Mouse (Mus musculus) CH12F3 (cell line): Measurements from ENCODE around the gene Rbm5.

Experiments used
- in situ Hi-C: fragments of 300-500 bp; cut with MboI; formaldehyde crosslinking; loops from 2 replicates; pipeline ENCODE4 v1.14.3; 2020; ENCODE audit warnings: low sequenced_read_pairs

Gene Rbm5

DNA sequence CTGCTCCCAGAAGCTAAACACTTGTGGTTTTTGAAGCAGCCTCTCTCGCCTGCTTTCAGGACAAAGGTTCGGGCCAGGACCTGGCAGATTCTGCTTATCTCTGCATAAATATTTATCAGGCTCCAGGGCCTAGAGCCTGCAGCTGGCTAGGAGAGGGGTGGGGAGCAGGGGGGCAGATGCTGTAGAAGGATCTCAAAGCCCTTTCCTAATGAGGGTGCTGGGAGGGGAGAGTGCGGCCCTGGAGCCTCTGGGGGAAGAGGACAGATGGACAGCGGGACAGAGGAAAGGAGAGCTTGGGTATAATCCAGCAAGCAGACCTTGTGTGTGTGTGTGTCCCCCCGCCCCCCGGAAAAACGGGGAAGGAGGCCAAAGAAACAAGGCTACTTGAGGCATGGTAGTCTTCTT lies 36.2 kb downstream of the Rbm5 start:
- in situ Hi-C loops, result no loop called here

DNA sequence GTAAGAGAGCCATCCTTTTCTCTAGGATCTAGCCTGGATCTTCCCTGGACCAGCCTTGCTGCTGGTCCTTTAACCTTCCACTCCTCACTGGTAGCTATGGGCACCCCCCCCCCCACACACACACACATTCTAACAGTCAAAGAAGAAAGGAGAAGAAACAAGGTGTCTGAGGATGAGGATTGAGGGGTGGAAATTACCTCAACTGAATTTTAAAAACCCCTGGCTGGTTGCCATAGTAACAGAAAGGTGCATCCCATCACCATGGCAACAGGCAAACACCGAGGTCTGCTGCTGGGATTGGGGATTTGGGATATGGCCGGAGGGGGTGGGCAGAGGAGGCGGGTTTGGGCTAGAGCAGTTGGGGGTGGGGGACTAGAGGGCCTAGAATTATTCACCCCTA lies 41.1 kb downstream of the Rbm5 start:
- in situ Hi-C loops, result no loop called here

DNA sequence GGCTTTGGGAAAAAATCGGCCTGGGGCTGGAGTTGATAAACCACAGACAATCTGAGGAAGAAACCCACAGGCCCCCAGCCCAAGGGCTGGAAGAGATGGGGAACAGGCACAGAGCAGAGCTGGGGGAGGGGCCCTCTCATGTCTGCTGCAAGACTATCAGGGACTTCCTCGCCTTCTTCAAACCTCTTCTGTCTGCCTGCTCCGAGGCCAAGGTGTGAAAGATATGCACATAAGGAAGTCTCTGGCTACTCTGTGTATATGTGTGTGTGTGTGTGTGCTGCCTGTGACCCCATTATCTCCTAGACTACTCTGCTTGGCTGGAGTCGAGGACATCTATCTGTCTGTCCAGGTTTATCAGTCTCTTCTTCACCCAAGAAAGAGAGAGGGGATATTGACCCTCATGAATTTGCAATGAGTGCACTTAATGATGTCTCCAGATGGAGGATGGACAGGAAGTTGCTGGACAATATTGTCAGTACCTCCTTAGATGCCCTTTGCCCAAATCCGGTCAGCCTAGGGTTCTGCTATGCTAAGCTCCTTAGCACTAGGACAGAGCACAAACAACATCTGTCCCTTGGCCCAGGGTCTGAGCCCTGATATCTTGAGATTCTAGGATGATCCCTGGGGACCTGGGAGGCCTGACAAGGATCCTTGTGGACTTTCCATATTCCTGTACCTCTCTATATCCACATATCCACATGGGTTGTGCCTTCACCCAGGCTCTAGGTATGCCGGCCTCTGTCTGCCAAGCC lies 41.7 kb downstream of the Rbm5 start:
- in situ Hi-C loops, result no loop called here

DNA sequence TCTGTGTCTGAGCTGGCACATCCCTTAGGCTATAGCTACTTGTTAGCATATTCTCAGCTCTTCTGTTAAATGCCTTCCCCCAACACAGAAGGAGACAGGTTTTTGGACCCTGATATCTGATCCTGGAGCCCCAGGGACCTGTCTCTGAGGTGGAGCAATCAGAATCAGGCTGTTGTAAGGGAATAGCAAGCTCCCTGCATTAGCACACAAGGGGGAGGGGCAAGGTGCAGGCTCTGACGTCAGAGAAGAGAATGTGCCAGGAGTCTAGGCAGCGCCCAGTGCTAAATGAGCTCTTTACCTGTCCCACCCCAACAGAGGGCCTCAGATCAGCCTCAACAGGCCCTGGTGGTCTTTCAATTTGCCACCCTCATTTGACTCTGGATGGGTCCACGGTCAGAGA lies 43.8 kb downstream of the Rbm5 start:
- in situ Hi-C loops, result no loop called here

DNA sequence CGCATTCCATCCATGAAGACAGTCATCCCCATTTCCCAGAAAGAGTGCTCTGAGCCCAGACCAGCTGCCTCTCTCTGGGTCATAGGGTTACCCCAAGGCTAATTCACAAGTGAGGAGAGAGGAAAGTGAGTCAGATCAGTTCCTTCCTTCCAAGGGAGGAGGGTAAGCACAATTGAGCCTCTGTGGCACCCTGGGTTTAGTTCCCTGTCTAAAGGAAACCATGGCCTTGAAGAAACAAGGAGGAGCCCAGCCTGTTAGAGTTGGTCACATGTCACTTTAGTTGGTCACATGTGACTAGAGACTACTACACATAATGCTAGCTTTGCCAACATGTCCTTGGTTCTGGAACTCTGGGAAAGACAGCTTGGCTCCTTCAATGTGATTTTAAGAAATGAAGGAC lies 46.0 kb downstream of the Rbm5 start:
- in situ Hi-C loops, result no loop called here

DNA sequence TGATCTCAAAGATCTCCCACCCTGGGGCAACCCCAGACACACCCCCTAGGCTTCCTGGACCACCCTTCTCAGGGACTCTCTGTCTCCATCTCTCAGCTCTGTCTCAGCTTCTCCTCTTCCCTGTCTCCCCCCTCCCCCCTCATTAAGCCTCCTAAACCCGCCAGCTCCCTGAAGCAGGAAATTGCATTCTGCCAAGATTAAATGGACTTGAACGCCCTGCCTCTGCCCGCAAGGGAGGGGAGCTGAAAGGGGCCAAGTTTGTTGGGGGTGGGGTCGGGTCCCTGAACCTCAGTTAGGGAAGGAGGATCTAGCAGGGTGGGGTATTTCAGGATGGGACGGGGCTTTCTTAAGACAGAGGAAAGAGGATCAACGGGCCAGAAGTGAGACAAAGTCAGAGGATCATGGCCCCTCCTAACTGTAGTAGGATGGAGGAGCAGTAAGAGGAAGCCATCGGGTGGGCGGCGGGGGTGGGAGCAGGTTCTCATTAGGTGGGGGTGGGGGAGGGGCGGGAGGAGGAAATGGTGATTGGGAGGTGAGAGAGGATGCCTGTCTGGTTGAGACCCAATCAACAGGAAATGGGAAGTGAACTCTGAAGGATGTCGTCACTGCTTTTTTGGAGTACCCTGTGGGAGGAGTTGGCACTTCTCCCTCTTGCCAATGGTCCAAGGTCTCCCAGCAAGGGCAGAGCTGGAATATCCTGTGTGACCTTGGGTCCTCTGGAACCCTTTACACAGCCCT lies 46.8 kb downstream of the Rbm5 start:
- in situ Hi-C loops, result no loop called here

DNA sequence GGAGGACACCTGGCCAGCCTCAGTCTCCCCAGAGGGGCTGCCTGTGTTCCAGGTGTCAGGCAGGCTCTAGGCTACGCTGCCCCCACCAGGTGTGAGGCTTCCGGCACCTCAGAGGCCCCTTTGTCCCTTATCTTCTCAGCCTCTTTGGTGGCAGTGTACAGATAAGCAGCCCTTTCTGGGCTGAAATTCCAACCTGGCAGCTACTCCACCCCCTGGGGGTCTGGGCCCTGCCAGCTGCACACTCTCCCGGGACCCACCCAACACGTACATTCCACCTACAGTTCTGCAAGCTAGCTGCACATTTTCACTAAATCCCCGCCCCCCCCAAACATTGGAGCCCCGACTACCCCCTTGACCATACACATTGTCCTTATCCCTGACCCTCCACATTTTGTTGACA lies 47.5 kb downstream of the Rbm5 start:
- in situ Hi-C loops, result no loop called here

DNA sequence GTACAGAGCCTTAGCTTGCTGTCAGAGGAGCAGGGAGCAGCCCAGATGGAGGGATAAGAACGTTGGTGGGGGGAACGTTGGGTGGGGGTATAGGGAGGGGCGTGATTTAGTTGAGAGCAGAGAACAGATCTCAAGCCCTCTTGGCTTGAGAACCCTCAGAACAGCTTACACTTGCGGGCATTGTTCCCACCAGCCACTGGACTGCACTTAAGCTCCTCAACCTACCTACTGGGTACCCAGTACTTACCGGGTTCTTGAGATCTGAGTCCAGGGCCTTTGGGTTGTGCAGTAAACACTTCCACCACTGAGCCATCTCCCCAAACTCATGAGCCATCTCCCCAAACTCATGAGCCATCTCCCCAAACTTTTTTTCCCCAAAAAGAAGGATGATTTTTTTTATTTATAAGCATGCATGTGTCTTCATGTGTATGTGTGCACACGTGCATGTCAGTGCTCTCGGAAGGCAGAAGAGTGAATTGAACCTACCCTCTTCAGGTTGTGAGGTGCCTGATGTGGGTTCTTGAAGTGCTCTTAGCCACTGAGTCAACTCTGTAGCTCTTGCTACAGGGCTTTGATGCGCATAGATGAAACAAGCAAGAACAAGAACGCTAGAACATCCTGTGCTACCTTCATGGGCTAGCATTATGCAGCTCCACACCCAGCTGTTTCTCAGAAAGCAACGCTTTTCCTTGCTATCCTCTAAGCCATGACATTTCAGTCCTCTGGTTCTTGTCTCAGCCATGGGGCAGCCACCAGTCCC lies 51.8 kb downstream of the Rbm5 start:
- in situ Hi-C loops, result no loop called here

DNA sequence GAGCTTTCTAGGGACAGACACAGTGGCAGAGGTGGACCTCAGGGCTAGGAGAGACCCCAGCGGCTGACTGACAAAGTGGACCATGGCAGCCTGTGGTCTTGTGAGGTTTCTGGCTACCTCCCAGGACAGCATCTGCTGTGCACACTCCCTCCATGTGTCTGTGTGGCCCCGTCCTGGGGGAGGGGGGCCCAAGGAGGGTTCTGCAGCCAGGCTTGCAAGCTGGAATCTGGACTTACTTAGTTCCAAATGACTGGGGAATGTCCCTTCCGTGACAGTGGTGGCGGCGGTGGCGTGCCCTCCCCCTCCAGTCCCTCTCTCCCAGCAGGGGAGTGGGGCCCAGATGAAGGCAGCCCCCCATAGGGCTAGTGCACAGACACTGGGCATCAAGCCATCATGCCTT lies 53.8 kb downstream of the Rbm5 start:
- in situ Hi-C loops, result no loop called here

DNA sequence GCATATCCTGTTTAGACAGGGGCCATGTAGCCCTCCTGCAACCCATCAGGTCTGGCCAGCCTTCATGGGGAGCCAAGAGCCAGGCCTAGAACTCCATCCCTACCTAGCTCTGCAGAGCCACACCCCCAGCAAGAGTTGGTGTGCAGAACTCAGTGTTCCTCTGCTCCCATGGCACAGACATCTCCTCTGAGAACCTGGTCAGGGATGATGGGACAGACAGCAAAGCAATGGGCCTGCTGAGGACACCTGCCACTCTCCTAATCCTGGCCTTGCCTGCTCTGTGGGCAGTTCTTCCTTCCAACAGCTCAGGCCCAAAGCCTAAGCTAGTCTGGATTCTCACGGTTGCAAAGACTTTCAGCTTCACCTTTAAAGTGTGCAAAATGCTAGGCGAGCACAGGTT lies 55.2 kb downstream of the Rbm5 start:
- in situ Hi-C loops, result no loop called here

DNA sequence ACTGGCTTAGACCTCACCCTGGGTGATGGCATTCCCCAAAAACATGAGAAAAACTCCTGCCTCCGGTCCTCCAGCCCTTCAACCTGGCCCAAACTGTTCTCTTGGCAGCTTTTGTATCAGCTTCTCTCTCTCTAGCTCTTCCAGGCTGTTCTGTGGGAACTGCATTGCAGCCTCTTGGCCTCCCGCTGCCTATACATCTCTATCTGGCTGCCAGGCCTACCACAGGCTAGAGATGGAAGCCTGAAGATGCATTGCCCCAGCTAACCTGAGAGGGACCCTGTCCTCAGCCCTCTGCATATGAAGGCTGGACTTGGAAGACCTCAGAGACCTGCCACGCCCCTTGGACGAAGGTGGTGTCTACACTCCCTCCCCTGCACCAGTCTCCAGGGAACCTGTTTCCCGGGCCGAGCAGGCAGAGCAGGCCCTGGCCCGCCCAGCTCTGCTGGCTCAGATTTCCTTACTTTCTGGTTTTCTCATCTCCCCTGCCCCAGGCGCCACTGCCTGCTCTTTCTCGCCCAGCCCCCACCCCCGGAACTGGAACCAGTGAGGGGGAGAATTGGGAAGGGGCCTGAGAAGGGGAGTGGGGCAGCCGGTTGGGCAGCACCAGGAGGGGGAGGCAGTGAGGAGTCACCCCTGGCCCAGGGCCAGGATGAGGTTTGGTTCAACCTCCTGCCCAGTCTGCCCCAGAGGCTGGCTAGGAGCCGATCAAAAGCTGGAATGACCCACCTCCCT lies 56.4 kb downstream of the Rbm5 start:
- in situ Hi-C loops, result no loop called here

DNA sequence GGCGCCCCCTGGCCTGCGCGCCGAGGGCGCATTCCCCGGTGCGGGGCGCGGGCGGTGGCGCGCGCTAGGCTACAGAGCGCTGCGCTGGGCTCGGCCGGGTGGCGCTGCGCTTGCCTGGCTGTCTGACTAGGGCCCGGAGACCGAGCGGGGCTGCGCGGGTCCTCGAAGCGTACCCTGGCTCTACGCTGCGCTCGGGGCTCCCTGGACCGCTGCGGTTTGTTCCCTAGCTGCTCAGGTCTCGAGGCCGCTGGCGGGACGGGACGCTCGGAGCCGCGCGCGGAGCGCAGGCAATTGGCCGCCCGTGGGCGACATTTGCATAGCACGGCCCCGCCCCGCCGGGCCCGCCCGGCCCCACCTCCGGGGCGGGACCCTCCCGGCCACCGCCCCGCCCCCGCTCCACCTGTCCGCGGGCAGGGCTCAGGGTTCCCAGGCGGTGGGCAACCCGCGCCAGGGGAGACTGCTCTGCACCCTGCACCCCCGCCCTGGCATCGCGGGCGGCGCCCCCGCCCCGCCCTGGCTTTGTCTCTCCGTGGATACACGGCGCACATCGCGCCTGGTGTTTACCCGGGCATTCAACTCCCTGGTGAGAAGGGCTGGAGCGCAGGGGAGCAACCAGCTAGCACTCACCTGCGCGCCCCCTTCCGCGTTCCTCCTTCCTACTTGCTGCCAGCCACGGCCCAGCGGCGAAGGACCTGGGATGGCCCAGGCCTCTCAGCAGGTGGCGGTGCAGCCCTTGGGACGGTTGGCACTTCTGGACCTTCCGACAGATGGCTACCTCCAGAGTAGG lies 60.9 kb downstream of the Rbm5 start, which contains the start of gene Sema3f:
Gene Sema3f, minus strand, starts transcription at position 779 of the 787 bp plus-strand sequence.
- in situ Hi-C loops, result no loop called here

DNA sequence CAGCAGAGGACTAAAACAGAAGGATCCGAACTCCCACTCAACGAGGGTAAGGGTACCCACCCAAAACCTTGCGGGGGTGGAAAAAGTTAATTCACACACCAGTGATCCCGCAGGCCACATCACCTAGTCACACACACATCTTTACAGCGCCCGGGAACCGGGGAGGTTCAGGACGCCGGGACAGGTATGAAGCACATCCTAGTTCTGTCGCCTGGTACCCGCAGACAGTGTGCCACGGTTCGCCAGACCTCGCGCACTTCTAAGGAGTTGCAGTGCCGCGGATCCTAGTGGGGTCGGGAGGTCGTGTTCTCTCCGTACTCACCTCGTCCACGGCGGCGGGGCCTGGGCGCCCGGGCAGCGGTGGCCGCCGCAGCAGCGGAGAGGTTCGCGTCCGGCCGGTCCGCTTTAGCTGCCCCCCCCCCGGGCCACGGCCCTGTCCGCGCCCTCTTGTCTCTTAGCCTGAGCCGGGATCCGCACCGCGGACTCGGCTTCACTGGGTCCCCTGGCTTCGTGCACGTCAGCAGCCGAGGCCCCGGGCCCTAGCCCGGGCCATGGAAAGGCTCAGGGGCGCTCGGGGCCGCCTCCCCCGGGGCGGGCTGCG lies 61.6 kb downstream of the Rbm5 start:
- in situ Hi-C loops, result no loop called here

DNA sequence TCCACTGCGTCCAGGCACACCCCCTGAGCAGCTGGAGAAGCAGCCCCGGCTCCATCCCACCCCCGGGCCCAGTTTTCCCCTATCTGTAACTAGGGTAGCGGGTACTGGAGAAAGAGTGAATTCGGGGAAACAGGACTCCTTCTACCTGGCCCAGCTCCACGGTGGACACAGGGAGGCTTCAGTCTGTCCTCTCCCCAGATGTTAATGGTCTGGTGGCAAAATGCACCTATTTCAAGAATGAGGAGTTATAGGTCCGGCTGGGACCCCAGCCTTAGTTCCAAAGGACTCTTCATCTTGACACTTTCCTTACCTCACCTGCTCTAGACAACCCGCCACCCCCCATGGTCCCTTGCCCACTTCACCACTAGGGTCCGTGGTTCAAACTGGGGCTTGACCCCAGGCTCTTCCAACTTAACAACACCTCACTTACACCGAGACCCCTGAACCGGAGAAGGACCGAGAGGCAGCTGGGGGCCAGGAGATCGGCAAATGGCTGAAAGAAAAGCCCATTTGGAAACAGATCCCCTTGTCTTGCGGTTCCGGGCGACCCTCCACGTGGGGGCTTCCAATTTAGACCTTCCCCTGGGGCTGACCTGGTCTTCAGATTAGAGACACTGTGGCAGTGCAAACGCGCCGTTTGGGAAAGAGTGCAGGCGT lies 62.2 kb downstream of the Rbm5 start:
- in situ Hi-C loops, result no loop called here

DNA sequence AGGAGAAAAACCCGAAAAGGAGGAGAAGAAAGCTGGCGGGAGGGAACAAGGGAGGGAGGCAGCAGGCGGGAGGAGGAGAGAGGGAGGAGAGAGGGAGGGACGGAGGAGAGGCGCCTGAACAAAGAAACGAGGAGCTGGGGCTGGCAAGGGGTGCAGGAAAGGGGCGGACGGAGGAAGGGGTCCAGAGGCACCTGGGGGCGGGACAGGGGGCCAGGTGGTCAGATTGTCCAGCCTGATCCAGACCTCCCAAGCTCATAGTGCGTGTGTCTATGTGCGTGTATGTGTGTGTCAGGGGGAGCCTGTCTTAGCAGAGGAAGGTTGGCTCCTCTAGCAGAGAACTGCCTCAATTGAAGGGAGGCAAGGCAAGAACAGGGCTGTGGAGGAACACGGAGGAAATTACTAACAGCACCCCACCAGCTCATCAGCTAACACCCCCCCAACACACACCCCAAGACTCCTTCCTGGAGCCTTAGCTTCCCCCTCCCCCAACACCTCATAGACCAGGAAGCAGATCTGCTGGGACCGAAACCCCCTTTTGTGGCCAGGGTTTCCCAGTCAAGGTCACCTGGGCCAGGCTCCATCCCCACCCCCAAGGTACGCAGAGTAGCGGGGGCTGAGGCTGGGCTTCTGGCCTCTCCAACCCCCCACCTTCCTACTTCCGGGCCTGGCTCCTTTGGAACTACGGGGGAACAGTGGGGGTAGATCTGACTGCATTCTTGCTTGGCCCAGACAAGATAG lies 62.9 kb downstream of the Rbm5 start:
- in situ Hi-C loops, result no loop called here

DNA sequence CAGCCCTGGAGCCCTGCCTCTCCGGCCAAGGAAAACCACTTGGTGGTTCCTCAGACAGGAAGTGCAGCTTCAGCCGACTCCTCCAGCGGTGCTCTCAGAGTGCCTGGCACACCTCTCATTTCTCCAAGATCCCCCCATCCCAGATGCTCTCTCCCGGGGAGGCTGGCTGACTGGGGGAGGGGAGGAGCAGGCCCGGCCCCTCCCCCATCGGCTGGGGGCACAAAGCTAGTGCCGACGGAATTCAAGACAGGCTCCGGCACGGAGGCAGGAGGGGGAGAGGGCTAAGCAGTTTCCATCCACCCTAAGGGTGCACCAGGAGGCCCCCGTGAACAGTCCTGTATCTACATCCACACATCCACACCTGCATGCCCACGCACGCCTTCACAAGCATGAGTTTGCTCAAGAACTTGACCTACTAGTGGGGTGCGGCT lies 64.0 kb downstream of the Rbm5 start:
- in situ Hi-C loops, result no loop called here

DNA sequence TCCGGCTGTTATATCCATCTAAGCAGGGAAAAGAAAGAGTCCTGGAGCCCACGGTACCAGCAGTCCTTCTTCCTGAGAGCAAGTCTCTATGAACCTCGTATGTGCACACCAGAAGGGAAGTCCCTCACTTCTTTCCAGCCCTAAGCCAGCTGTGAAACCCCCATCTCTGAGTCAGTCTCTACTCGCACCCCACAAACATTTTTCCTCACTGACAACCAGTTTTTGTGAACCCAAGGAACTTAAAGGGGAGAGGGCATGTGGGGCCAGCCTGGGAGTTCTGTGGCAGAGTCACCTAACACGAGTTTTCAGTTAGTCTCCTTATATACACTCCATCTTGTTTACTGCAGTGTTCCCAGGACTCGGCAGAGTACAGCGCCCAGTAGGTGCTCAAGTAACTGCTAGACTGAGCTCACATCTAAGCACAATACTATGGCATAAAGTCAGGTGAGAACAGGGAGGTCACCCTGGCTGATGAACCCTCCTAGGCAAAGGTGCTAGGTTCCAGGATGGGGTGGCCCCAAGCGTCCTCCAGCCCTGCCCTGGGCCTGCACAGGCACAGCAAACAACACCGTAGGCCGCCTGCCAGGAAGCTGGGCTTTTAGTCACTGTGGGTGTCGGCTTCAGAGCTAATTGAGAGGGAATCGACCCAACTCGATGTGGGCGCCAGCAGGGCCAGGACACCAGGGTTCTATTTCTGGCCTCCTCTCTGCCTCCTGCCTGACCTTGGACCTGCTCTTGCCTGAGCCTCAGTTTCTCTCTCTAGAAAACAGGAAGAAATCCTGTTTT lies 67.3 kb downstream of the Rbm5 start:
- in situ Hi-C loops, result no loop called here
